Mouse (Mus musculus): ENCODE measurements around the gene Cubn.

GRCm38 (mm10) chr2:13290661-13291060 lies 201.0 kb downstream of the Cubn start:
- TF ChIP-seq CTCF (IDR thresholded peaks at IDR 0.05; ENCODE audit: insufficient read depth, low read length) (peak; percentile 16; the same call in 1 of the 2 replicates), POLR2A (IDR thresholded peaks at IDR 0.05; ENCODE audit: borderline replicate concordance, extremely low read depth, low read depth, low read length) (no peak)
